Mouse (Mus musculus) ovary, postnatal 36 days (tissue): ENCODE results near the gene Tmf1.
A peak's percentile ranks its signal among the peaks of the same experiment; 100 is the strongest.

Source experiments
- DNase-seq: peaks from one replicate; pipeline ENCODE4 v3.0.0; 2022; ENCODE audit warnings: low spot score, mixed read lengths

The Tmf1 gene

DNA sequence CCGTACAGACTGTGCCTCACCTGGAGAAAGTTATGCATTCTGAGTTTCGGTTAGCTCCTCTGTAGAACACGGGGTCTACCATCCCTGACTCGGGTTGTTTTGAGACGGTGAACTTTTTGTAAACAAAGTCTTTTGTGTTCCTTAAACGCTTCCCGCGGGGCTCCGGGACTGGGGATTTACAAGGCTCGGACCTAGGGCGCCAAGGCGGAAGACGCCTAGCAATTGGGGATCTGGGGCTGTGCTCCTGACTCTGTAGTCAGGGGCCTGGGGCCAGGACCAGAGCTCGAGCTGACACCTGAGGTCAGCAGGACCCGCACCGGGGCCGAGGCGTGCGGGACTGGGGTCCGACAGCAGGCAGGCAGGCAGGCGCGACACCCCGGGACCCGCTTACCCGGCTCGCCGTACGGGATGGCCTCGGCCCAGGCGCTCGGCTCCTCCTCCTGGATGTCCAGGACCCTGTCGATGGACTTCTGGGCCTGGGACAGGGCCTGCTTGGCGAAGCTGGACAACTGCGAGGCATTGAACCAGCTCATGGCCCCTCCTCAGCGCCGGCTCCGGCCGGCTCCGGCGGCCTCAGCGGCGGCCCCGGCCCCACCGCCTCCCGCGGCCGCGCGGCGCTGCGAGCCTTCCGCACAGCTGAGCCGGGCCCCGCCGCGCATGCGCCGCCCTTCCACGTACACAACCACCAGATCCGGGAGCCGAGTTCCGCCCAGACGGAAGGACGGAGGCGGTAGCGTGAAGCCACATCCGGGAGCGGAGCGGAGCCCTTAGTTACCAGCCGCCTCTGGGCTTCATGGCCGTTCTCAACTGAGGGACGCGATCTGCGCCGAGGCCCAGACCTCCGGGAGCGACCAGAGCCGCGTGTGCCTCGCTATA, at the start of gene Tmf1:
Gene Tmf1, minus strand, starts transcription at position 632 of the 876 bp plus-strand sequence.
- DNase-seq: peak; percentile 96

- DNase-seq: no peak
Observed at GRCm38 (mm10) chr6:97227067-97227847, 48.3 kb upstream of the Tmf1 start.

- DNase-seq: no peak
Observed at GRCm38 (mm10) chr6:97226083-97226491, 47.2 kb upstream of the Tmf1 start.

DNA sequence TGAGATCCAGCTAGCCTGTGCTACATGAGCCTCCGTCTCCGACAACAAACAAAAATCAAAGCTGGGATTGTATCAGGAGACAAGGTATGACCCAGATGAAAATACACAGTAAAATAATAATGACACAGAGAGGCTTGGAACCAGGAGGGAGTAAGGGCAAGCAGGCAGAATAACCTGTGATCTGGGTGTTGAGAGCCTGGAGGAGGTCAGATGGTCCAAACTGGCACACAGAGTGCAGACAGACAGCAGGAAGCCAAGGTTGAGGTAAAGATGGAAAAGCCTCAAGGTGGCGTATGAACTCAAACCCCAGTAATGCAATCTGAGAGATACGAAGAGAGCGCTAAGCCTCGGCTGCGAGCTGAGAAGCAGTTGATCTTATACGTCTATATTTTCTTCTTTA, 45.6 kb upstream of the Tmf1 start:
- DNase-seq: no peak

GRCm38 (mm10) chr6:97223566-97223965, 44.6 kb upstream of the Tmf1 start:
- no peak for DNase-seq

DNA sequence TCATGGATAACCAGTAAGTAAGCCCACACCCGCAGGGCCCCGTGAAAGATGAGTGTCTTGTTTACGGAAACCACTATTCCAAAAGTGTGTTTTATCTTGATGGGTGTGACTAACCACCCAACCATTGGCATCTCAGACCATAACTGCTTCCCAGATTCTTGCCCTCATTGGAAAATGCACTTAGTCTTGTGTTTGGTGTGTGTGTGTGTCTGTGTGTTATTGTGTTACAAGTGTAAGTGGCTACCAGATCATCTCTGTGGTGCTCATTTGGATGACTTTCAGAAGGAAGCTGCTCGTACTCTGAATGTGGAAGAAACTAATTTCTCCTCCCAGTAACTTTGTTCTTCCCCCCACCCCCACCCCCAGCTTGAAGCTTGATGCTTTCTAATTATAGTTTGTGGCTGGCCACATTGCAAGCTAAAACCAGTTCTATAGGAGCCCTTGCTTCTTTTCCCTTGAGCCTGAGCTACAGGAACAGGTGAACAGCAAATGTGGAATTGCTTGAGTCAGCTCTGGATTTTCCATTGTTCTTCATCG, 44.1 kb upstream of the Tmf1 start:
- DNase-seq: no peak

- no peak for DNase-seq
Observed at GRCm38 (mm10) chr6:97222321-97222720, 43.4 kb upstream of the Tmf1 start.

DNA sequence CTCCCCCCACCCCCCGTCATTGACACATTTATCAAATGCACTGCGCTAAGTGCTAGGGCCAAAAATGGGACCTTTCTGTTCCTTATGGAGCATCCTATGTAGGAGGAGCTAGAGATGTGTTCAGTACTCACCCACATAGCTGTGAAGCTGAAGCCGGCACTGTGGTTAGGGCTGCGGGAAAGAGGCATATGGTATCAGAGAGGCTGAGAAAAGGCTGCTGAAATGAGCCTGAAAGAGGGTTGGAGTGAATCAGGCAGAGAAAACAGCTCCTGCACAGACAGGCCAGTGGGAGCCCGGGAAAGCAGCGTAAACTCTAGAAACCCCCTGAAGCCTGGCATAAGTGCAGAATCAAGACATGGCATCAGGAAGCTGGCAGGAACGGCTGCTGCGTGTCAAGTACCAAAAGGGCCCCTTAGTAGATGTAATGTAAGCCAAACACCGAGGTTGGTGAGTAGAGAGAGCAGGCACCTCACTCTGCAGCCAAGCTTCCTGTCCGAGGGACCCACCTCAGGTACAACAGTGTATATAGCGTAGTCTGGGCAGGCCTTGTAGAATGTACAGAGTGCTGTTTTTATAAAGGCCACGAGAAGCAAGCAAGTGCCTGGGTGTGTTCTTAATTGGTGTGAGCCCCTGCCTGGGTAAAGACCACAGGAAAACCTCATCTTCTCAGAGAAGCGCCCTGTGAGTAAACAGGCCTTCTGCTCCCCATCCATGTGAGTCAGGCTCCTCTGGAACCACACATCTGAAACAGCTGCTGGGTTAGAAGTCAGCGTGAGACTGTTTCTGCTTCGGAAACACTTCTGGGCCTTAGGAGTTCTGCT, 42.5 kb upstream of the Tmf1 start:
- DNase-seq: no peak

- DNase-seq: no peak
Observed at GRCm38 (mm10) chr6:97220672-97221071, 41.8 kb upstream of the Tmf1 start.

GRCm38 (mm10) chr6:97216154-97216821, 37.4 kb upstream of the Tmf1 start:
- DNase-seq: no peak

GRCm38 (mm10) chr6:97211981-97212380, 33.1 kb upstream of the Tmf1 start:
- peak; percentile 23 for DNase-seq

- DNase-seq: no peak
Observed at GRCm38 (mm10) chr6:97210962-97211601, 32.2 kb upstream of the Tmf1 start.

- DNase-seq: peak; percentile 85
Observed at GRCm38 (mm10) chr6:97210191-97210961, 31.5 kb upstream of the Tmf1 start, which contains the start of gene Arl6ip5. Gene Arl6ip5, plus strand, starts transcription at chr6:97210689.

- no peak for DNase-seq
Observed at GRCm38 (mm10) chr6:97209751-97210150, 30.8 kb upstream of the Tmf1 start.

DNA sequence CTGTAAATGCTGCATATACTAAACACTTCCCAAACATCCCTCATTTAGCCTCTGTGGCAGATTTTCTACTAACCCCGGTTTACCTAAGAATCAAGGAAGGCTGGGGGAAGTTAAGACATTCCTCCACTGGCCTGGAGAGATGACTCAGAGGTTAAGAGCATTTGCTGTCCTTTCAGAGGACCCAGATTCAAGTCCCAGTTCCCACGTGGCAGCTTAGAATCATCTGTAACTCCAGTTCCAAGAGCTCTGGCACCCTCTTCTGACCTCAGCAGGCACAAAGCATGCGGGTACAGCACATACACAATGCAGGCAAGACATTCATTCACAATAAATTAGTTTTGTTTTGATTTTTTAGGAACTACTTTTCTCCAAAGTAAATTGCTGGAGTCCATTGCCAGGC, 30.3 kb upstream of the Tmf1 start:
- no peak for DNase-seq

DNA sequence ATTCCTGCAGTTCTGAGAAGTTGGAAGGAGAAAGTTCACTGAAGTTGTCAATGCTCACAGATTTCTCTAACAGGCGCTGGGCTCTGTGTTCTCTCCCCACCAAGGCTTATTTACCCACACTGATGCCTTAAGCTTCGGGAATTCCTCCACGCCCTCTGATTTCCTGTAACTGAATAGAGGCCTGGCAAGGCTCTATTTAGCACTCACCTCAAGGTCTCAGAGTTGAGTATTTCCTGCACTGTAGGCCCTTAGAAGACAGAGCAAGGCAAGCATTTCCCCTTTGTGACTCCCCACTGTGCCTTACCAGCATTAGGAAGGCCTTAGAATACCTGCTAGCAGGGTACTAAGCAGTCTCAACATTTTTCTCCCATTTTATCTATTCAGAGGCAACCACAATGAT, 29.5 kb upstream of the Tmf1 start:
- no peak for DNase-seq

GRCm38 (mm10) chr6:97207085-97207484, 28.2 kb upstream of the Tmf1 start:
- DNase-seq: no peak

GRCm38 (mm10) chr6:97205439-97205885, 26.5 kb upstream of the Tmf1 start, which contains the start of gene Uba3:
Gene Uba3, minus strand, starts transcription at chr6:97205647.
- peak; percentile 100 for DNase-seq

DNA sequence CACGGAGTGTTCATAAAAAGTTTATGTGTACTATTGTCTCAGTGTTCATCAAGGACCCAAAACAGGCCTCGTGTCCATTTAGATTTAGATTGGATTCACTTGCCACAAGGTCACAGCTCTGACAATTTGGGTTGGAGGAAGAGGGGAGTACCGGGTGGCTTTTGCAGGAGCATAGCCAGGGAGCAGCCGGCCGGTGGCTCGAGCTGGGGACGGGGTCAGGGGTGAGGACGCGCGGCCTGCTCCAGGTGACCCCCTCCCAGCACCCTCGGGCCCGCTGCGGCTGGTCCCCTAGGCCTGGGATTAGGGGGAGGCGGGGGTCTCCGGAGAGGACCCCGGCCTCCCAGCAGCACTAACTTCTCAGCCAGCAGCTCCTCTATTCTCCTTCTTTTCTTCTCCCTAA, 26.0 kb upstream of the Tmf1 start:
- peak; percentile 48 for DNase-seq
